Mouse (Mus musculus) fibroblast of lung, adult 2 months (primary cell): Measurements from ENCODE around the gene Lhfpl1.
"Not testable (repeated sequence)": the region's sequence is repeated elsewhere in the genome, so short reads cannot be mapped to it uniquely, and the experiment has no call there.

ENCODE experiments used
- DNase-seq: peaks from one replicate; pipeline ENCODE4 v3.0.0-alpha.2; 2011; ENCODE audit warnings: low read depth

The Lhfpl1 gene

DNA sequence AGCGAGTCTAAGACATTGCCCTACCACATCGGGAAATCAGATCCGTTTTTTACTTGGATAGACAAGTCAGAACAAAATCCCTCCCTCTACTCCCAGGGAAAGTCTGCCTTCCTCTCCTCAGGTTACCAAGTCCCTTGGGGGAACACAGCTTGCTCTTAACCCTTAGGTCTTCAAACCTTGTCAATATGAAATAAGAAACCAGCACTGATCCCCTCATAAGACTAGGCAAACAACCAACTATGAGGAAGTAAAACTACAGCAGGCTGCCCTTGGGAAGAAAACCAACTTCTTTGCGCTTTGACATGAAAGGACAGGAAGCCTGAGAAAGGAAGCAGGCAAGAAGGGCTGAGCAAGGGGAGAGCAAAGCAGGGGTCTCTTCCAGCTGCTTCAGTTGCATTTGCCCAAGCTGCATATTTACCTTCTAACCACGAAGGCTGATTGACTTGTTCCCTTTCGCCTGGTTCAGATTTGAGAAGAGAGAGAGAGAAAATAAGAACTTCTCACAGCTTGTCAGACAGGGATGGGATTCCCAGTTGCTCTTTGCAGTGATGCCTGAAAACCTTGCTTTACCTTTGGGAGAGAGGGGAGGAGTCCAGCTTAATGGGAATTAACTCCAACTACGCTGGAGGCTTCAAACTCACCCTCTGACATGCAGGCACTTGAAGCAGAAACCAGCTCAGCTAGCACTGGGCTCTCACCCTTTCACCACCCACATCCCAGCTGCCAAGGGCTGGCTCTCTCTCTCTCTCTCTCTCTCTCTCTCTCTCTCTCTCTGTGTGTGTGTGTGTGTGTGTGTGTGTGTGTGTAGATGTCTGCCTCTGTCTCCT is at the start of gene Lhfpl1:
TSS of gene Lhfpl1 (minus strand) at position 713 of the 827 bp plus-strand sequence.
- DNase-seq: no peak

DNA sequence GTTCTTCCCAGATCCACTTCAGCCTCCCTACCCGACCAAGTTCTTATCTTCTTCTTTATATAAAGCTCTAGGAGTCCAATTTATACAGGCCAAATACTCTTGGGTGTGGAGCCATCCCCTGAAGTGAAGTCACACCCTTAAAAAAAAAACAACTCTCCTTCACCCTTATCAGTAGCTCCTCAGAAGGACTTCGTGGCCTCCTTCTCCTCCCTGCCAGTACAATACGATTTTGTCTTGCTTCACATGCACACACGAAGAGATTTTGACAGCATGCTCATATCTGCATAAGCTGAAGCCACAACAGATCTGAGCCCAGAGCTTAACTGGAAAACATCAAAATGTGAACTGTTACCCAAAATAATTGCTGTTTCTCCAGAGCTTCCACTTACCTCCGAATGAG is 22.9 kb upstream of the Lhfpl1 start:
- no peak for DNase-seq

DNA sequence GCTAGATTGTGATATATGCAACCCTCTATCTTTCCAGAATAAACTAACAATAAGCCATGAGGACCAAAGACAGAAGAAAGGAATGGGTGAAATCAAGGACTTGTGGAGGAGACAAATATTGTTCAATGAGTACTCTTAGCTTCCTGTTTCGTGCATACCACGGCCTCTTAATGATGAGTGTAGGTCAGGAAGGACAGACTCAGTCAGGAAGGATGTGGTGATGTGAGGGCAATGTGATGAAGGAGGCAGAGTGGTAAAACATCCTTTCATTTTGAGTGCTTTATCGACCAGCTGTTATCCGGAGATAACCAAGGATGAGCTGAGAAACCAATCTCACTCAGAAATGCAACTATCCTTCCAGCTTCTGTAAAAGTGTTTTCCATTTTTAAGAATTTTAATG is 13.6 kb upstream of the Lhfpl1 start:
- DNase-seq: no peak

DNA sequence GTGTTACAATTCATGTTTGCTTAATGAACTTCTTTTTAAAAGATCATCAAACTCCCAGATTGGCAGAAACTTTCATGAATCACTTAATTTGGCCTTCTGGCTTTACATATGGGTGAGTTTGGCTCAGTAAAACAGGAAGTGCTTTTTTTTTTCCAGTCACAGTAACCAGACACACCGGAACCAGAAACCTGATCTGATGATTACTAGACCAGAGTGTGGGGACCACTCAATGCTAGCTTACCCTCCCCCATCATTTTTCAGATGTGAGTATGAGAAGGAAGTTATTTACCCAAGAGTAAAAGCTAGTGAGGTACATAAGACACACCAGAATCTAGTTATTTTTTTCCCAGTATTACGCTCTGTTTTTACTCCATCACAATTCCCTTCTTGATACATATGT is 6.5 kb downstream of the Lhfpl1 start:
- DNase-seq: no peak

DNA sequence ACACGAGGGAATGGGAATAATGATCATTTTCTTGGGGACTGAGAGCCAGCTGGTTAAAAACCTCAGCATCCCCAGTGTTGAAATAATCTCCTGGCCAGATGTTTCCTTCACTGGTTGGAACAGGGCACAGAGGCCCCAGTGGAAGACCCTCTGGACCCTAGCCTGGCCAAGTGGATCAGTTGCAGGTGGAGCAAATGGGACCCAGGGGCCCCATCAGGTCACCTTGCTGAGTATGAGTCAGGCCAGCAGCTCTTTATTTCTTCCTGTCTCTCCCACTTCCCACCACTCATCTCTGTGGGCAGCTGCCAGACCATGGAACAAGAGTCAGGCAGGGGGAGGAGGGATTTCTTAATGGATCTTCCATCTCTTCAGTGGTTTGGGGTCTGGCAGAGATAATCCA is 12.7 kb downstream of the Lhfpl1 start:
- no peak for DNase-seq

GRCm38 (mm10) chrX:145308555-145308954 is 40.3 kb downstream of the Lhfpl1 start:
- DNase-seq: peak; percentile 8

GRCm38 (mm10) chrX:145307174-145307573 is 41.7 kb downstream of the Lhfpl1 start:
- DNase-seq: peak; percentile 8

DNA sequence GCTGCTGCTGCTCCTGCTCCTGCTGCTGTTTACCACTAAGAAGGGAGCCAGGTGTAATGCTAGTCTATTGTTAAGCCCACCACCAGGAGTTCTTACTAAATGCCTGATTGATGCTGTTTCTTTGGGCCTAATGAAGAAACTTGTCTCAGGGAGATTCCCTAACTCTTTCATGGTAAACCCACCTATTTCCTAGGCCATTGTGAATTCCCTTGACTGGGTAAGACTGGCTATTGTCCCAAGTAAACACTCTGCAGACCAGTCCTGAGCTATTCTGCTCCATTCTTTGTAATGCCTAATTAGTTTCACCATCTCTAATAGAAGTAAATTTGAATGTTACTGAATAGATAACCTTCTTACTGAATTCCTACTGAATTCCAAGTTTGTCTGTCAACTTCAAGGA is 48.7 kb downstream of the Lhfpl1 start:
- DNase-seq: not testable (repeated sequence)

DNA sequence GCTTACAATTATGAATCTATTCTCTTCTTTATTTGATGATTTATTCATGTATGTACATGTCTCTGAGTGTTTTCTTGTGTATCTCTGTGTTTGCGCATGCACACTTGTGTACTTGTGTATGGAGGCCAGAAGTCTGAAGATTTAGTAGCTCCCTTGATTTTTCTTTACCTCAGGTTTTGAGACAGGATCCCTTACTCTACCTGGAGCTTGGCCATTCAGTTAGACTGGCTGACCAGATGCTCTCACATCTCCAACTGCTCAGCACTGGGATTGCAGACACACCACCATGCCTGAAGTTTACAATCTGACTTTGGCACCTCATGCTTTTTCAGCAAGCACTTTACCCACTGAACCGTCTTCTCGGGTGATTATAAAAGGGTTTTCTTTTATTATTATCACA is 76.7 kb downstream of the Lhfpl1 start:
- no peak for DNase-seq

DNA sequence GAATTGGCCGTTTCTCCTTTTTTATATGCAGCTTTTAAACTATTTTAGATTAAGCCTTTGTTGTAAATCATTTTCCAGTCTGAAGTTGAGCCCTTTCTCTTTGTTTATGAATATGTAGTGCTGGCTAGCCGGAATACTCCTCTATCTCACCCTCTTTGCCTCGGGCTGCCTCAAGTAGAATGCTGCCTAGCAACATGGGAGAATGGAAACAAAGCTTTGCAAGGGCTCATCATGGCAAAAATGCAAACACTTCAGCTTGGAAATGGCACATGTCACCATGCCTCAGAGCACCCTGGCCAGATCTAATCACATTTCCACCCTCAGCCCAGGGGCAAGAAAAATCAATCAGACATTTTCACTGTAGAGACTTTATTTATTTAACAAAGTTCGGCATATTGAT is 77.1 kb downstream of the Lhfpl1 start:
- DNase-seq: no peak

GRCm38 (mm10) chrX:145261803-145262202 is 87.1 kb downstream of the Lhfpl1 start:
- no peak for DNase-seq
